Mouse (Mus musculus) ES-E14 (cell line): Measurements from ENCODE around the gene Cyp2d11.

Experiments used
- CHD2 ChIP-seq: IDR thresholded peaks from 2 replicates; pipeline ENCODE4 v1.6.1; 2014; ENCODE audit warnings: mild to moderate bottlenecking, low read depth, low read length, inconsistent platforms
- MAFK ChIP-seq: IDR thresholded peaks from 2 replicates; pipeline ENCODE4 v1.6.1; 2014; ENCODE audit warnings: mild to moderate bottlenecking, low read depth, low read length, inconsistent platforms; ENCODE audit not compliant: insufficient read depth
- ZC3H11A ChIP-seq: IDR thresholded peaks from 2 replicates; pipeline ENCODE4 v1.6.1; 2012; ENCODE audit warnings: low read depth, mild to moderate bottlenecking, inconsistent platforms, low read length, borderline replicate concordance

GRCm38 (mm10) chr15:82376393-82377138, 17.3 kb downstream of the Cyp2d11 start:
- no peak for TF ChIP-seq MAFK
- no peak for TF ChIP-seq CHD2
- TF ChIP-seq ZC3H11A = no peak
